Mouse (Mus musculus) heart, embryonic 12.5 days (tissue): ENCODE data around the gene Nmt2. TPM values are rescaled to one million over a fixed set of nuclear protein-coding genes. Genes with fewer than 3 reads are reported as not detected.

Experiments
- ATAC-seq: fragments of 200-750 bp; cut with Nextera tagmentation; 2 replicates; pipeline ENCODE4 v1.8.0; 2017; ENCODE audit warnings: moderate TSS enrichment, moderate library complexity; ENCODE audit not compliant: insufficient number of reproducible peaks, low FRiP score
- H3K27ac ChIP-seq: fragments of 300-500 bp; sonication (generic); 2 replicates; pipeline ENCODE4 v1.5.1; 2016; ENCODE audit warnings: mild to moderate bottlenecking, moderate library complexity; ENCODE audit not compliant: poor library complexity, severe bottlenecking
- H3K27me3 ChIP-seq: fragments of 300-500 bp; sonication (generic); replicated peaks from 2 replicates; pipeline ENCODE4 v1.6.1; 2016; ENCODE audit warnings: mild to moderate bottlenecking, moderate library complexity
- H3K36me3 ChIP-seq: fragments of 300-500 bp; sonication (generic); 2 replicates; pipeline ENCODE4 v1.6.1; 2016; ENCODE audit warnings: mild to moderate bottlenecking, moderate library complexity
- H3K4me1 ChIP-seq: fragments of 300-500 bp; sonication (generic); replicated peaks from 2 replicates; pipeline ENCODE4 v1.6.1; 2016; ENCODE audit warnings: mild to moderate bottlenecking
- H3K4me2 ChIP-seq: fragments of 300-500 bp; sonication (generic); 2 replicates; pipeline ENCODE4 v1.6.1; 2016; ENCODE audit warnings: mild to moderate bottlenecking, moderate library complexity
- H3K4me3 ChIP-seq: fragments of 300-500 bp; sonication (generic); 2 replicates; pipeline ENCODE4 v1.5.1; 2016; ENCODE audit warnings: mild to moderate bottlenecking
- H3K9ac ChIP-seq: fragments of 300-500 bp; sonication (generic); 2 replicates; pipeline ENCODE4 v1.6.1; 2016; ENCODE audit warnings: mild to moderate bottlenecking, moderate library complexity
- H3K9me3 ChIP-seq: fragments of 300-500 bp; sonication (generic); replicated peaks from 2 replicates; pipeline ENCODE4 v1.6.1; 2016; ENCODE audit warnings: mild to moderate bottlenecking, moderate library complexity
- WGBS: fragments of 180-500 bp; shearing (Covaris S2); methylation state at CpG from one replicate; pipeline ENCODE4 v1.1.7; 2016; 5-methylcytosine and 5-hydroxymethylcytosine counted together
- polyA plus RNA-seq: library from polyadenylated mRNA; unstranded; fragments of >200 nt; fragmentation: Nextera tagmentation; extraction: Ambion mirVana; gene quantifications from 2 replicates; pipeline ENCODE4 v1.2.1, GENCODE M21; 2016

The Nmt2 gene
- polyA plus RNA-seq, 1 experiment from 2014 or later = 36.1 TPM

- Histone ChIP-seq H3K27ac (no peak overlapping the region), H3K4me1 (peaks cover 14% of the 10 kb centered on the region), H3K4me2 (no peak overlapping the region), H3K9ac (no peak overlapping the region), H3K27me3 (no peaks in the 10 kb centered on the region), H3K36me3 (peaks cover 54% of the 10 kb centered on the region), H3K9me3 (no peaks in the 10 kb centered on the region), H3K4me3 (no peak overlapping the region)
- WGBS = 38% methylated on average over 1 of the region's 1 CpGs
- ATAC-seq = no peak
Measured at GRCm38 (mm10) chr2:3327351-3327750, 43.3 kb downstream of the Nmt2 start.

GRCm38 (mm10) chr2:3331071-3331703, 47.2 kb downstream of the Nmt2 start:
- WGBS = 69% methylated on average over 5 of the region's 5 CpGs
- 0 out of 2 replicates have a peak, but pooled peaks cover 2% of the 10 kb centered on the region for H3K27me3 ChIP-seq
- peak overlapping the region; percentile 79 for H3K4me2 ChIP-seq
- ATAC-seq = no peak
- H3K36me3 ChIP-seq = peaks cover 22% of the 10 kb centered on the region
- H3K4me3 ChIP-seq = peak overlapping the region; percentile 58
- peaks cover 15% of the 10 kb centered on the region for H3K4me1 ChIP-seq
- H3K27ac ChIP-seq = no peak overlapping the region
- H3K9me3 ChIP-seq = no peaks in the 10 kb centered on the region
- peak overlapping the region; percentile 77 for H3K9ac ChIP-seq

- ATAC-seq = no peak
- peaks cover 15% of the 10 kb centered on the region for H3K4me1 ChIP-seq
Measured at GRCm38 (mm10) chr2:3332056-3332455, 48.0 kb downstream of the Nmt2 start.

GRCm38 (mm10) chr2:3332484-3333242, 48.7 kb downstream of the Nmt2 start, which contains the start of gene Rpp38:
TSS of gene Rpp38 (minus strand) at chr2:3332643.
- peak; percentile 99 for ATAC-seq
- no peaks in the 10 kb centered on the region for H3K9me3 ChIP-seq
- peaks cover 15% of the 10 kb centered on the region for H3K4me1 ChIP-seq
- peak within 1 kb of the TSS; percentile 58 for H3K4me3 ChIP-seq
- peak within 1 kb of the TSS; percentile 73 for H3K27ac ChIP-seq
- under 1% methylated on average over 45 of the region's 45 CpGs for WGBS
- peak within 1 kb of the TSS; percentile 77 for H3K9ac ChIP-seq
- peak within 1 kb of the TSS; percentile 79 for H3K4me2 ChIP-seq
- peaks cover 18% of the 10 kb centered on the region for H3K36me3 ChIP-seq
- H3K27me3 ChIP-seq = peaks cover 5% of the 10 kb centered on the region; the same call in 1 of the 2 replicates

More at GRCm38 (mm10) chr2:3332056-3332455, 48.0 kb downstream of the Nmt2 start:
- Histone ChIP-seq H3K9me3 (no peaks in the 10 kb centered on the region), H3K4me3 (peak overlapping the region; percentile 58), H3K27me3 (0 out of 2 replicates have a peak, but pooled peaks cover 5% of the 10 kb centered on the region), H3K4me2 (peak overlapping the region; percentile 79), H3K27ac (peak overlapping the region; percentile 50), H3K36me3 (peaks cover 18% of the 10 kb centered on the region), H3K9ac (peak overlapping the region; percentile 77)
- WGBS = 1% methylated on average over 20 of the region's 21 CpGs

- H3K4me2 ChIP-seq = no peak overlapping the region
- no peak for ATAC-seq
- H3K9ac ChIP-seq = no peak overlapping the region
- H3K27me3 ChIP-seq = peaks cover 5% of the 10 kb centered on the region; the same call in 1 of the 2 replicates
- no peaks in the 10 kb centered on the region for H3K9me3 ChIP-seq
- 89% methylated on average over 12 of the region's 12 CpGs for WGBS
- peaks cover 9% of the 10 kb centered on the region for H3K36me3 ChIP-seq
- no peak overlapping the region for H3K27ac ChIP-seq
- H3K4me3 ChIP-seq = no peak overlapping the region
- H3K4me1 ChIP-seq = peaks cover 15% of the 10 kb centered on the region
Measured at GRCm38 (mm10) chr2:3333761-3334160, 49.7 kb downstream of the Nmt2 start.

GRCm38 (mm10) chr2:3335611-3336301, 51.7 kb downstream of the Nmt2 start, which contains the start of gene Acbd7:
TSS of gene Acbd7 (plus strand) at chr2:3336168.
- no peak; the same call in 1 of the 2 replicates for ATAC-seq
- no peaks in the 10 kb centered on the region for H3K36me3 ChIP-seq
- H3K9me3 ChIP-seq = no peaks in the 10 kb centered on the region
- peaks cover 13% of the 10 kb centered on the region for H3K4me1 ChIP-seq
- H3K4me3 ChIP-seq = peak within 1 kb of the TSS; percentile 40
- H3K9ac ChIP-seq = peak within 1 kb of the TSS; percentile 28; the same call in 1 of the 2 replicates
- no peak within 1 kb of the TSS for H3K27ac ChIP-seq
- H3K4me2 ChIP-seq = peak within 1 kb of the TSS; percentile 70
- H3K27me3 ChIP-seq = peaks cover 5% of the 10 kb centered on the region; the same call in 1 of the 2 replicates
- whole genome bisulfite sequencing = 4% methylated on average over 20 of the region's 20 CpGs

GRCm38 (mm10) chr2:3348422-3348821, 64.4 kb downstream of the Nmt2 start:
- Histone ChIP-seq H3K9me3 (peaks cover 4% of the 10 kb centered on the region; the same call in 1 of the 2 replicates), H3K27ac (no peak overlapping the region), H3K4me1 (no peaks in the 10 kb centered on the region), H3K36me3 (no peaks in the 10 kb centered on the region), H3K4me3 (no peak overlapping the region), H3K27me3 (peaks cover 11% of the 10 kb centered on the region; the same call in 1 of the 2 replicates), H3K9ac (no peak overlapping the region), H3K4me2 (no peak overlapping the region)
- 75% methylated on average over 4 of the region's 4 CpGs for WGBS
- ATAC-seq = no peak

- Histone ChIP-seq H3K4me3 (no peak overlapping the region), H3K27ac (no peak overlapping the region), H3K9me3 (peaks cover 4% of the 10 kb centered on the region; the same call in 1 of the 2 replicates), H3K4me1 (no peaks in the 10 kb centered on the region), H3K36me3 (no peaks in the 10 kb centered on the region), H3K9ac (no peak overlapping the region), H3K4me2 (no peak overlapping the region), H3K27me3 (peaks cover 11% of the 10 kb centered on the region; the same call in 1 of the 2 replicates)
- no peak for ATAC-seq
- 22% methylated on average over 3 of the region's 3 CpGs for WGBS
Measured at GRCm38 (mm10) chr2:3348919-3349318, 64.9 kb downstream of the Nmt2 start.

- no peaks in the 10 kb centered on the region for H3K27me3 ChIP-seq
- ATAC-seq = no peak
- no peaks in the 10 kb centered on the region for H3K4me1 ChIP-seq
- no peaks in the 10 kb centered on the region for H3K36me3 ChIP-seq
- no peak overlapping the region for H3K9ac ChIP-seq
- H3K4me2 ChIP-seq = no peak overlapping the region
- H3K9me3 ChIP-seq = peaks cover 4% of the 10 kb centered on the region; the same call in 1 of the 2 replicates
- no peak overlapping the region for H3K27ac ChIP-seq
- no peak overlapping the region for H3K4me3 ChIP-seq
Measured at GRCm38 (mm10) chr2:3353160-3353559, 69.1 kb downstream of the Nmt2 start.

- Histone ChIP-seq H3K4me3 (no peak overlapping the region), H3K4me1 (no peaks in the 10 kb centered on the region), H3K4me2 (no peak overlapping the region), H3K9ac (no peak overlapping the region), H3K27ac (no peak overlapping the region), H3K36me3 (no peaks in the 10 kb centered on the region), H3K9me3 (peaks cover 4% of the 10 kb centered on the region; the same call in 1 of the 2 replicates), H3K27me3 (no peaks in the 10 kb centered on the region)
- ATAC-seq = no peak
- WGBS = 89% methylated on average over 8 of the region's 8 CpGs
Measured at GRCm38 (mm10) chr2:3355793-3356192, 71.8 kb downstream of the Nmt2 start.
